Mouse (Mus musculus): ENCODE measurements around the gene Tecpr2.
A peak's percentile ranks its signal among the peaks of the same experiment; 100 is the strongest.

The Tecpr2 gene

DNA sequence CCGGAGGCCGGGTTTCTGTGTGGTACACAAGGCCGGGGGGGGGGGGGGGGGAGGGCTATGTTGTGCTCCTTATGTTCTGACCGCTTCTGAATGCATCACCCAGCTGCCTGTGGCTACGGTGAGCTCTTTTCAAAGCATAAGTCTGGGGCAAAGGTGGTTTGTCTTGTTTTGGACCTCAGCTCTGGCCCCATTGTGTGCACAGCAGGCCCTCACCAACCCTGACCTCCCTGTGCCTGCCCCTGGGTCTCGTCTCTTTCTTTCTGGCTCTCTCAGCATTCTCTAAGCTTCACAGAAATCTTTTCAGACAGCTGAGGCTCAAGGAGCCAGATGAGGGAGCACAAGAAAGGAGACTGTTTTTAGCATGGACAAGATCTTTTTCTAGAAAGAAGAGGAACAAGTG is 23.5 kb upstream of the Tecpr2 start:
- DNase-seq: no peak

- DNase-seq: no peak
Observed at GRCm38 (mm10) chr12:110865989-110866388, 23.1 kb upstream of the Tecpr2 start.

GRCm38 (mm10) chr12:110870107-110870506 is 19.0 kb upstream of the Tecpr2 start:
- no peak for DNase-seq

DNA sequence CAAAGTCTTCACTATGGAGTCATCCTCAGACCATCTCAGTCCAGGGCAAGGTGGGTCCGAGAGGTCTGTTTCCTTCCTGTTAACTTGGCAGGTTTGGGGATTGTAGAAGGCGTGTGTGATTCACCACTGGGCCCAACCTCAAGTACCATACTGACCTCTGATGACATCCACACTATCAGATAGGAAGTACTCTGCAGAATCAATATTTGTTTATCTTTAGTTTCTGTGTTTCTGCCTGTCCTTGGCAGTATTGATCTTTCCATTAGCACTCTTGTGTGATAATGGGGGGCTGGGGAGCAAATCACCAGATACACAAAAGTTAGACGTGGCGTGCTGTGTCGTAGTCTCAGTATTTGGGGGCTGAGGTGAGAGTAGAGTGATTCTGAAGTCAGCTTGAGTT is 17.8 kb upstream of the Tecpr2 start:
- DNase-seq: no peak

DNA sequence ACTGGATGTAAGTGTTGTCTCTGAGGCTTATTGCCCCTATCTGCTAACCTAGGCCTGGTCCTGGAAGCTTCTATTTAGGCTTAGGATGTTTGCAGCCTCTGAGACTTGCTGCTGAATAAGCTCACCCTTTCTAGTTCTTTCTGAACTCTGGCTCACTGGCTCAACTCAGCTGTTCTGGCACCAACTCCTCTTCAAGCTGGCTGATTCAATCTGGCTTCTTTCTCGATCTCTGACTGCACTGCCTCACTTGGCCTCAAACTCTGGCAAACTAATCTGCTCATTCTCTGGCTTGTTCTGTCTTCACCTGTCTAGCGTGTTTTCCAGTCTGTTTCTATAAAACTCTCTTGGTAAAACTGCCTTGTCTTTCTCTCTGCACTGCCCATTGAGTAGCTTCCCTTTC is 13.7 kb upstream of the Tecpr2 start:
- DNase-seq: no peak

- peak; percentile 25 for DNase-seq
Observed at GRCm38 (mm10) chr12:110882291-110882690, 6.8 kb upstream of the Tecpr2 start.

DNA sequence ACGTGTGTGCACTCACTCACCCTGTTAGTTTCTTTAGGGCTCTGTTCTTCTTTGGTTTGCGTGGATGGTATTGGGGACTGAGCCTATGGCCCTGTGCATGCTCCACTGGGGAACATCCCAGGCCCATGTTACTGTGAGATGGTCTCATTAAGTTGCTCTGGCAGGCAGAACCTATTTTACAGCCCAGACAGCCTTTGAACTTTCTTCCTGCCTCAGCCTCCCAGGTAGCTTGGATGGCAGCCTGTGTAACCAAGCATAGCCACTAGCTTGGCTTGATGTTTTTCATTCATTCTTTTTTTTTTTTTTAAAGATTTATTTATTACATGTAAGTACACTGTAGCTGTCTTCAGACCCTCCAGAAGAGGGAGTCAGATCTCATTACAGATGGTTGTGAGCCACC is 3.8 kb upstream of the Tecpr2 start:
- no peak for DNase-seq

- DNase-seq: no peak
Observed at GRCm38 (mm10) chr12:110888106-110888505, 958 bp upstream of the Tecpr2 start.

GRCm38 (mm10) chr12:110888606-110889005 is 458 bp upstream of the Tecpr2 start:
- no peak for DNase-seq

DNA sequence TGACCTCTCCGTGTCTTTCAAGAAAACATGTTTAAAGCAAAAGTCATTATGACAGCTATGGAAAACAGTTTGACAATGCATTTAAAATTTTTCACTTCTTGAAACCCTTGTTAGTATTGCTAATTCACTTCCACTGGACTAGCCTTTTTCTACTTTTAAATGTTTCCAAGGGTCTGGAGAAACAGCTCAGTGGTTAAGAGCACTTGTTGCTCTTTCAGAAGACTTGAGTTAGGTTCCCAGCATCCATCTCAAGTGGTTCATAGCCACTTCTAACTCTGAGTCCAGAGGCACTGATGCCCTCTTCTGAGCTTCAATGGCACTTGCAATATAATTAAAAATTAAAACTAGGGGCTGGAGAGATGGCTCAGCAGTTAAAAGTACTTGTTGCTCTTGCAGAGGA is 2.8 kb downstream of the Tecpr2 start:
- DNase-seq: no peak

DNA sequence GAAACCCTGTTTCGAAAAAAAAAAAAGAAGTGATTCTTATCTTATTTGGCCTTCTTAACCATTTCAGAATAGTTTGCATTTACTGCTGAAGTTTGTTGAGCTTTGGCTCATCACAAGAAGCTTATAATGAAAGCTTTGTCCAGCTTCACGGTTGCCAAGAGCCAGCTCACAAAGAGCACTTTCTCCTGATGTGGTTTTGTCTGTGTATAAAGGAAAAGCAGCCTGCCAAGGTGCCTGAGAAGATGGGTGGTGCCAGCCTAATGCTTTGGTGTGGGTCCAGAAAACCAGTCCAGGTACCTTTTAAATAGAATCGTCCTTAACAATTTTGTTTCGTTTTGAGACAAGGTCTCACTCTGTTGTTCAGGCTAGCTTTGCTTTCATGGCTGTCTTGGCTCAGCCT is 13.0 kb downstream of the Tecpr2 start:
- DNase-seq: no peak

GRCm38 (mm10) chr12:110903536-110903935 is 14.5 kb downstream of the Tecpr2 start:
- no peak for DNase-seq

DNA sequence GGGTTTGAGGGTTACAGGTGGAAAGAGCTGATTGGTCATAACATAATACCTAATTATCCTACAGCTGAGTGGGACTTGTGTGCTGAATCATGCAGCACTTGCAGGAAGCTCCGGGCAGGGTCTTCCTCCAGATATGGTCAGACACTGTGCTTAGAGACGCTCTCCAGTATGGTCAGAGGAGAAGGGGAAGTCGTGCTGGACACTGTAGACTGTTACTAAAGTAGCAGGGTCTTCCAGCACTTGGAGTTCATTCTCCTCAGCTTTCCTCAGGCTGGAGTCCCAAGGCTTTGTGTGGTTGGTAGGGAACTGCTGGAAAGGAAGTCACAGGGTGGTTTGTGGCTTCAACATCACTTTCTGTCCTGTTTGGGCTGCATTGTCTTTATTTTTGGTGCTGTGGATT is 18.8 kb downstream of the Tecpr2 start:
- DNase-seq: no peak

DNA sequence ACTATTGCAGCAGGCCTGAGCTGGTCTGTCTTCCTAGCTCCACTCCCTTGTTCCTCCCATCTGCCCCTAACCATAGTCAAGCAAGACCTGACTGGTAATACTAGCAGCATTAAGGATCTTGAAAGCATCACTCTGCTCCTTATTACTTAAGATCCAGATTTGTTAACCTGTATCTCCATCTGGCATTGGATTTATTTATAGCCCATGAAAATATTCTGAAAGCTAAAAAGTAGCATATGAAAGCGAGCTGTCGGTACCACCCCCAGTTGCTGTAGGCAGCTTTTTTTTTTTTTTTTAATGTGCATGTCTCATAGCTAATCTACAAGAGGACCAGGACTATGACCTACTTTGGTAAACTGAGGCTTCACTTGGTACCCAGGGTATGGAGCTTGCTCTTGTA is 20.9 kb downstream of the Tecpr2 start:
- DNase-seq: no peak

DNA sequence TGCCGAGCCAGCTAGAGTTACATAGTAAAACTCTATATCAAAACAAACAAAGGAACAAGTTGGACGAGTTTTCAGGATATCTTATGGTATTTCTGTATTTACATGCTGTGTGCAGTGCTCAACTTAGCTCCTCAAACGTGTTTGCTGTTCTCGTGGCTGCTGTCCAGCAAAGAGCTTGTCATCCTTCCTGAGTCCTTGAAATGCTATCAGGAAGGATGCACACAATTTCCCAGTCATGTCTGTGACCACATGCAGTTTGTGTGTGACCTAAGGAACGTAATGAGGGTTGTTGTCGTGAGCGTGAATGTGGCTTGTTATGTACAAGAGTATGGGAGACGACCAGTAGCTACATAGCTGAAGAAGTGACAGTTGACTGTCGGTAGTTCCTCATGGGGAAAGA is 26.7 kb downstream of the Tecpr2 start:
- DNase-seq: no peak

DNA sequence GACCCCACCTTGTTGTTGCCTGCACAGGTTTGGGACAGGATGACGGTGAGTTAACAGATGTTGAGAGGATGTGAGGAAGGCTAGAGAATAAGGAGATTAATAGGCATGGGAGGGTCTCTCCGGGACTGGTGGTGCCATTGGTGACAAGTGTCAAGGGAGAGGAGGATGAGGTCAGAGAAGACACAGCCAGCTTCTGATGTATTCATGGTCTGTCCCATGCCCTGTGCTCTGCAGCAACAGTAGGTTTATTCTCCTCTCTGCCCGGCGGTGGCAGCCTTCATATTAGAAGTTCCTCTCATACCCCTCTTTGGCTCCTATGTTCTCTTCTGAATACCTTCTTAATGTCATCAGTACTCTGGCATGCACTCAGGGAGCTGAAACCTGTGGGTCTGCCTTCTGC is 31.2 kb downstream of the Tecpr2 start:
- no peak for DNase-seq

DNA sequence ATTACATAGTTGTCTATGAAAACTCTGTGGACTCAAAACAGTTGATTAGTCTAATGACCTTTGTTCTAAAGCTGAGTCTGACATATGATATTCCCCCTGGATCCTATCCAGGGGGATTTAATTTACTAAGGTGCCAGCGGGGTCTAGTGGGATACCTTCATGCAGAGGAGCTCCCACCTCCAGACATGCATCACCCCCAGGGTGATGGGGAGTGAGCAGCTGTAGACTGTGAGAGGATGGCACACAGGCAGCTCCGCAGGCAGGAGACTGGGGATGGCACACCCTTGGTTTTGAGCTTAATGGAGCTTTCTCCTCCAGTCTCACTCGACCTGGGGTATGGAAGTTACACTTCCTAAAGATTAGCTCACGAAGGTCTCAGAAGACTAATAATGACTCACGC is 32.5 kb downstream of the Tecpr2 start:
- no peak for DNase-seq

DNA sequence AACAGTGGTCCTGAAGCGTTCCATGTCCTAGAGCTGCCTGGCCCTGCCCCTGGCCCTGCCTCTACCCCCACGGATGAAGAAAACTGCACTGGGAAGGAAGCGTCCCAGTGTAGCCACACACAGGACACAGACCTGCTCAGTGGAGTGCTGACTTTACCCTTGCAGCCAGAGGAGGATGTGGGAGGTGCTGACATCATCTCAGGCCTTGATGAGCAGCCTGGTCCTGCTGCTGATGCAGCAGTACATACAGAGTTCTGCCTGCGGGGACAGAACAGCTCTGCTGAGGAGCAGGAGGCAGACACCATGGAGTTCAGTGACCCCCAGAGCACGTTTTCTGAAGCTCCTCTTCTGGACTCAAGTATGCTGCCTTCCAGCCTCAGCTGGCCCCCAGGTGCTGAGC is 43.8 kb downstream of the Tecpr2 start:
- no peak for DNase-seq

DNA sequence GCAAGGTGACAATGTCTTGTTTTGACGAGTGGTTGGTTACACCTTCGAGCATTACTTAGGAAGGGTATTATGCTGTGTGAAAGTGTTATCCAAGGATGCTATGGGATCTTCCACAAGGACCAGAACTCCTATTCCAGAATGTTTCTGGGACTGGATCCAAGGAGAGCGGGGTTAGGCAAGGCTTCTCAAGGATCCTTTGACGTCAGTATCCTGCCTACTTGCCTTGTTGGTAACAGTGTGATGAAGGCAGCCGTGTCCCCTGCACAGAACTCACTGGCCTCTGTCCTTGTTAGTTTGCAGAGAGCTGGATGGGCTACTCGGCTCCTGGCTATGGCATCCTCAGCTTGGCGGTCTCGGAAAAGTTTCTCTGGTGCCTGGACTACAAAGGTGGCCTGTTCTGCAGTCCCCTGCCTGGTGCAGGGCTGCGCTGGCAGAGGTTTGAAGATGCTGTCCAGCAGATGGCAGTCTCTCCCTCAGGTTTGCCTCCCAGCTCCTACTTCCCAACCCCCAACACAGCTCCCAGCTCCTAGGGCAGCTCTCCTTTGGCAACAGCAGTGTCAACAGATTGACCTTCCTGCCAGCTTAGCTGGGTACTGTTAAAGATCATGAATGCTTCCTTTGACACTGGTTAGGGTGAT is 47.0 kb downstream of the Tecpr2 start:
- peak; percentile 89 for DNase-seq

- DNase-seq: no peak
Observed at GRCm38 (mm10) chr12:110937496-110937895, 48.4 kb downstream of the Tecpr2 start.

GRCm38 (mm10) chr12:110939385-110939784 is 50.3 kb downstream of the Tecpr2 start:
- DNase-seq: no peak

DNA sequence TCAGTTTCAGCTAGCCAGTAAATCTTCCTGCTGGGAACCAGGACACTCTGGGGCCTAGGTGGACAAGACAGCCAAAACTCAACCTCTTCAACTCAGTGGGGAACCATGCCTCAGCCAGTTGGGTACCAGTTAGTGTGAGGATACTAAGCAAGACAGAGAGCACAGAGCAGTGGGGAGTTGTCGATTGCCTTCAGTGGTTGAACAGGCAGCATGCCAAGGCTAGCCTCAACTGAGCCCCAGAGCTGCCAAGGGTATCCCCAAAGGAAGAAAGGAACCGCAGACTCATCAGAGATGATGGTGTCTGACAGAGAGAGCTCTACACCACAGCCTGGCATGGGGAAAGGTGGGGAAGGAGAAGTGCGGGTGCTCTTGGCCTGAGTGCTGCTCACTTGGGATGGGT is 51.8 kb downstream of the Tecpr2 start:
- DNase-seq: no peak

GRCm38 (mm10) chr12:110946216-110946615 is 57.2 kb downstream of the Tecpr2 start:
- no peak for DNase-seq

DNA sequence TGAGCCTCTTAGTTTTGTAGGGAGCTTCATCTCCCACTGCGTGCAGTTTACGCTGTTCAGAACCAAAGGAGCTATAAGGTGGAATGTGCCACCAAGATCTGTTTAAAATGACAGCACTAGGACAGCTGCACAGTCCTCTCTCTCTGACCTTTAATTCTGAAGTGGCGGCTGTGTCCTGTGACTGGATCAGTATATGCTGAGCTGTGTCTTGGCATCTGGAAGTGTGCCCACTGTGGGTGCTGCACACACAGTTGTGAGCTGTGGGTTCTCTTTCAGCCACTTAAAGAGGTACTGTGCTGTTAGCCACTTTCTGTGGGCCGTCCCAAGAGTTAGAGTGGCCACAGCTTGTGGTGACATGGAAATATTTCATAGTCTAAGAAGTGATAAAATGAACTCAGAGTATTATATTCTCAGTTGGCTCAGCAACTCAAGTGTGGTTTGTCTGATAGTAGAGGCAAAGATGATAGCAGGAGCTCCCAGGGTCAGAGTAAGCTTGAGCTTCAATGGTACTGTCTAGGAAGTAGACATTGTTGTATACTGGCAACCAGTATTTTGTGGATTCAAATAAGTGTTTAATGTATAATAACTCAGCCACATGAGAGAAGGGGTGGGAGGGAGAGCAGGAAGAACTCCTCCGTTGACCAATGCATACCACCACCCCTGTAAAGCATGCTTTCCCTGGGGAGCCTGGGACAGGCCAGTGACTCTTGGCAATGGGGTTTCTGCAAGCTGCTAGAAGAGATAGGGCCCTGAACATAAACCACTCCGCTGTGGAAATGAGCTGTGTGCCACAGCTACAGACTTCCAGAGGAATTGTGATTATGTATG is 59.2 kb downstream of the Tecpr2 start:
- DNase-seq: no peak

GRCm38 (mm10) chr12:110948910-110949201 is 59.8 kb downstream of the Tecpr2 start:
- DNase-seq: no peak

All from embryo, embryonic 11 days (tissue).